Mouse (Mus musculus): ENCODE measurements around the gene Tmem59l. TPM values are rescaled to one million over a fixed set of nuclear protein-coding genes. Genes with fewer than 3 reads are reported as not detected.

The Tmem59l gene
- polyA plus RNA-seq, 1 experiment from 2014 or later: 9.6 TPM

GRCm38 (mm10) chr8:70493692-70494415 lies 6.7 kb upstream of the Tmem59l start:
- ATAC-seq (ENCODE audit: insufficient number of reproducible peaks, low FRiP score, low TSS enrichment, low read depth): no peak
- H3K4me2 ChIP-seq: peak overlapping the region; percentile 89
- H3K27ac ChIP-seq: peak overlapping the region; percentile 57
- no peaks in the 10 kb centered on the region for H3K9me3 ChIP-seq
- peaks cover 75% of the 10 kb centered on the region for H3K4me1 ChIP-seq
- H3K27me3 ChIP-seq: peaks cover 90% of the 10 kb centered on the region
- WGBS: under 1% methylated on average over 46 of the region's 47 CpGs
- H3K9ac ChIP-seq: peak overlapping the region; percentile 44
- H3K4me3 ChIP-seq: peak overlapping the region; percentile 53
- H3K36me3 ChIP-seq: no peaks in the 10 kb centered on the region

- under 1% methylated on average over 70 of the region's 93 CpGs for WGBS
- H3K4me1 ChIP-seq: peaks cover 84% of the 10 kb centered on the region
- H3K4me2 ChIP-seq: peak within 1 kb of the TSS; percentile 89
Observed at GRCm38 (mm10) chr8:70492664-70493640, 5.8 kb upstream of the Tmem59l start, which contains the start of gene Crlf1. Crlf1 (plus strand) TSS chr8:70493158.

DNA sequence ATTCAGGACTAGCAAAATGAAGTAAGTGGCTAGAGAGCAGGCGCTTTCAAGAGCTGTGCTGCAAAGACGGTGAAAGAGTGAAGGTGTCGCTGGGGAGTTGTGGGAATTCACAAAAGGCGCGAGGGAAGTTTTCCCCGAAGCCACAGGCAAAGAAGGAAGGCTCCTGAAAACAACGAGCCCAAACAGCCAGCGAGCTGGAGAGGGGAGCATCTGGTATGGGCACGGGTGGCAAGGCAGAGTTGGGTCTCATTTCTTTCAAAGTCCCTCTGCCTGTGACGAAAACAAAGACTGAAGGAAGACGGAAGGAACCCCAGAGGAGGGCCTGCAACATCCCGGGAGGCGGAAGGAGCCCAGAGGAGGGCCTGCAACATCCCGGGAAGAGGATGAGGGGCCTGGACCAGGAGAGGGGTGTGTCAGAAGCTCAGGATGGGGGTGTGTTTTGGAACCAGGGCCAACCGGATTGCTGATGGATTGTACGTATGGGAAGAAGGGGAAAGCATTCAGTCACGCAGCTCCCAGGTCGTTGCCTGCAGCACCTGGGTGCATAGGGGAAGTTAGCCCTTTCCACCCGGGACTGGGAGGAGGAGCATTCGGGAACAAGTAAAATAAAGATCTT lies 3.8 kb upstream of the Tmem59l start:
- no peak overlapping the region for H3K4me3 ChIP-seq
- H3K27me3 ChIP-seq: peaks cover 95% of the 10 kb centered on the region
- H3K9ac ChIP-seq: no peak overlapping the region
- H3K4me2 ChIP-seq: no peak overlapping the region
- H3K4me1 ChIP-seq: peaks cover 88% of the 10 kb centered on the region
- 9% methylated on average over 20 of the region's 20 CpGs for WGBS
- no peak overlapping the region for H3K27ac ChIP-seq
- H3K36me3 ChIP-seq: no peaks in the 10 kb centered on the region
- H3K9me3 ChIP-seq: no peaks in the 10 kb centered on the region
- ATAC-seq (ENCODE audit: insufficient number of reproducible peaks, low FRiP score, low TSS enrichment, low read depth): no peak

More at GRCm38 (mm10) chr8:70492664-70493640, 5.8 kb upstream of the Tmem59l start, which contains the start of gene Crlf1:
- peak within 1 kb of the TSS; percentile 53 for H3K4me3 ChIP-seq
- H3K27ac ChIP-seq: peak within 1 kb of the TSS; percentile 57
- no peaks in the 10 kb centered on the region for H3K36me3 ChIP-seq
- peaks cover 94% of the 10 kb centered on the region for H3K27me3 ChIP-seq
- peak within 1 kb of the TSS; percentile 44 for H3K9ac ChIP-seq
- no peak for ATAC-seq (ENCODE audit: insufficient number of reproducible peaks, low FRiP score, low TSS enrichment, low read depth)
- H3K9me3 ChIP-seq: no peaks in the 10 kb centered on the region

GRCm38 (mm10) chr8:70490061-70490879 lies 3.1 kb upstream of the Tmem59l start:
- no peaks in the 10 kb centered on the region for H3K9me3 ChIP-seq
- no peak overlapping the region for H3K27ac ChIP-seq
- WGBS: 31% methylated on average over 10 of the region's 10 CpGs
- peak overlapping the region; percentile 64 for H3K4me2 ChIP-seq
- H3K4me1 ChIP-seq: peaks cover 81% of the 10 kb centered on the region
- H3K4me3 ChIP-seq: peak overlapping the region; percentile 34; the same call in 1 of the 2 replicates
- H3K27me3 ChIP-seq: peaks cover 96% of the 10 kb centered on the region
- H3K36me3 ChIP-seq: no peaks in the 10 kb centered on the region
- no peak overlapping the region for H3K9ac ChIP-seq
- no peak for ATAC-seq (ENCODE audit: insufficient number of reproducible peaks, low FRiP score, low TSS enrichment, low read depth)

DNA sequence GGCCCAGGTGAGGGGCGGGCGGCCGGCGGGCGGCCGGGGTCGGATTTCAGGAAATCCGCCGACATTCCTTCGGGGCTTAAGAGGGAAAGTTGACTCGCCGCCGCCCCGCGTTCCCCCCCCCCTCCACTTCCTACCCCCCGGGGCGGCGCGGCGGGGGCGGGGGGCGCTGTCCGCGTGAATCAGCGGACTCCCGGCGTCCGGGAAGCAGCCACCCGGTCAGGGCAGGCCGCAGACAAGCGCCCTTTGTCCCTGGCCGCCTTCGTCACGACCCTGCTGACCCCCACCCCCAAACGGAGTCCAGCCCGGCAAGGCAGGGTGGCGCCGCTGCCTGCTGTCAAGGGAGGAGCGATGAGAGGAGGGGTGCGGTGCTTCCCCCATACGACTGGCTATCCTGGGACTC lies 2.4 kb upstream of the Tmem59l start:
- ATAC-seq (ENCODE audit: insufficient number of reproducible peaks, low FRiP score, low TSS enrichment, low read depth): no peak
- Histone ChIP-seq H3K4me1 (peaks cover 74% of the 10 kb centered on the region), H3K4me2 (peak overlapping the region; percentile 64), H3K36me3 (no peaks in the 10 kb centered on the region), H3K27ac (no peak overlapping the region), H3K9me3 (no peaks in the 10 kb centered on the region), H3K4me3 (peak overlapping the region; percentile 34), H3K27me3 (peaks cover 96% of the 10 kb centered on the region), H3K9ac (0 out of 2 replicates have a peak overlapping the region, but pooled peaks have one; percentile 17)
- WGBS: under 1% methylated on average over 20 of the region's 41 CpGs

- no peaks in the 10 kb centered on the region for H3K36me3 ChIP-seq
- H3K27me3 ChIP-seq: peaks cover 96% of the 10 kb centered on the region
- WGBS: 2% methylated on average over 14 of the region's 14 CpGs
- peak overlapping the region; percentile 64 for H3K4me2 ChIP-seq
- no peaks in the 10 kb centered on the region for H3K9me3 ChIP-seq
- H3K27ac ChIP-seq: no peak overlapping the region
- peaks cover 68% of the 10 kb centered on the region for H3K4me1 ChIP-seq
- peak overlapping the region; percentile 34 for H3K4me3 ChIP-seq
- ATAC-seq (ENCODE audit: insufficient number of reproducible peaks, low FRiP score, low TSS enrichment, low read depth): no peak
- no peak overlapping the region for H3K9ac ChIP-seq
Observed at GRCm38 (mm10) chr8:70488931-70489470, 1.8 kb upstream of the Tmem59l start.

DNA sequence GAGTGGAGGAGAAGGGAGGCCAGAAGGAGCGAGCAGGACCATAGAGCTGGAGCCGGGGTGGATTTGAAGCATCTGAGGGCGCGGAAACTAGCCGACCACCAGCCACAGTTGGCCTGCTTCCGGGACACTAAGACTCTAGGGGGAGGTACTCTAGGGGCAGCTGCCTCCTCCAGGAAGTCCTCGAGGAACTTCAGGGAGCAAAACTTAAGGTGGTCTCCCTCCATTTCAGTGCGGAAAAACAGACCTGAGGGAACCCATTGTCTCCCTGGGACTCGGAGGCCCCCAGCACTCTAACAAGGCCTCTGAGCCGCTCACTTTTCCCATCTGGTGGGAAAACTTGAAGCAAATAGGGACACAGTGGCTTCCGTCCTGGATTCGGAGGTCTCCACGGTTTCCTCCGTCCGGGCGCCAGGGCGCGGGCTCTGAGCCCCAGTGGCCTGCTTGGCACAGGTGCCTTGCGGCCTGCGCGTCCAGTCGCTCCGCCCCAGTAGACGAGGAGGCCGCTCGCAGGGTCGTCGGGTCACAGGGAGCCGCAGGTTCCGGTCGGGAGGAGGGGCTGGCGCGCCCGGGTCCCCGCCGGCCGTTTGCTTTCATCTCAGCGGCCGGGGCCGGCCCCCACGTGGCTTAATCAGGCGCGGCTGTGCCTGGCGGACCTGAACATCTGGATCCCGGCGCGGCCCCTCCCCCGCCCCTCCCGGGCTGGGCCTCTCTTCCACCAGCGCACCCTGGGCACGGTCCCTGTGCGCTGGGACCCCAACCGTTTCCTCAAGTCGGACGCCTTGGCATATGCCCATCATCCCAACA lies 1.0 kb upstream of the Tmem59l start:
- Histone ChIP-seq H3K4me2 (peak overlapping the region; percentile 64), H3K27ac (no peak overlapping the region), H3K9ac (no peak overlapping the region), H3K36me3 (no peaks in the 10 kb centered on the region), H3K9me3 (no peaks in the 10 kb centered on the region), H3K27me3 (peaks cover 89% of the 10 kb centered on the region), H3K4me3 (peak overlapping the region; percentile 30), H3K4me1 (peaks cover 60% of the 10 kb centered on the region)
- 4% methylated on average over 55 of the region's 55 CpGs for WGBS
- 0 out of 2 replicates have a peak, but pooled peaks have one; percentile 16 for ATAC-seq (ENCODE audit: insufficient number of reproducible peaks, low FRiP score, low TSS enrichment, low read depth)

GRCm38 (mm10) chr8:70486191-70486681 lies 922 bp downstream of the Tmem59l start:
- H3K27me3 ChIP-seq: peaks cover 70% of the 10 kb centered on the region
- H3K36me3 ChIP-seq: no peaks in the 10 kb centered on the region
- 56% methylated on average over 7 of the region's 7 CpGs for WGBS
- H3K4me2 ChIP-seq: no peak overlapping the region
- H3K9ac ChIP-seq: no peak overlapping the region
- no peak overlapping the region for H3K27ac ChIP-seq
- H3K4me1 ChIP-seq: peaks cover 40% of the 10 kb centered on the region
- no peaks in the 10 kb centered on the region for H3K9me3 ChIP-seq
- H3K4me3 ChIP-seq: no peak overlapping the region
- ATAC-seq (ENCODE audit: insufficient number of reproducible peaks, low FRiP score, low TSS enrichment, low read depth): 0 out of 2 replicates have a peak, but pooled peaks have one; percentile 17

DNA sequence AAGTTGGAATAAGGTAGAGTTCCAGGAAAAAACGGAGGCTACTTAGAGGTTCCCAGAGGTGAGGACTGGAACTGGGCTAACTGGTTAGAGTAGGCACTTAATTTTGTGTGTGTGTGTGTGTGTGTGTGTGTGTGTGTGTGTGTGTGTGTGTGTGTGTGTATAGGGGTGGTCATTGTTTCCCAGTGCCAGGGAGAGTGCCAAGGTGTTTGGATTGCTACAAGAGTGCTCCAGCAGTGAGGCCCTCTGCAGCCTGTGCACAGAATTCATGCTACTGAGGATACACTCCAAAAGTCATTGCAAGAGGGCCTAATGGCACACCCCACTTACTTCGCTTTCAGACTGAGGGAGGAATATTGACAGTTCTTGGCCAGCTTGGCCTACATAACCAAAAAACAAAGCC lies 4.2 kb downstream of the Tmem59l start:
- Histone ChIP-seq H3K4me2 (no peak overlapping the region), H3K27ac (no peak overlapping the region), H3K36me3 (no peaks in the 10 kb centered on the region), H3K4me3 (no peak overlapping the region), H3K9ac (no peak overlapping the region), H3K27me3 (peaks cover 37% of the 10 kb centered on the region), H3K9me3 (no peaks in the 10 kb centered on the region), H3K4me1 (peaks cover 8% of the 10 kb centered on the region)
- 68% methylated on average over 2 of the region's 2 CpGs for whole genome bisulfite sequencing
- no peak for ATAC-seq (ENCODE audit: insufficient number of reproducible peaks, low FRiP score, low TSS enrichment, low read depth)

GRCm38 (mm10) chr8:70481908-70482307 lies 5.2 kb downstream of the Tmem59l start:
- 84% methylated on average over 3 of the region's 3 CpGs for WGBS
- no peak overlapping the region for H3K9ac ChIP-seq
- H3K27ac ChIP-seq: no peak overlapping the region
- no peak overlapping the region for H3K4me3 ChIP-seq
- no peak for ATAC-seq (ENCODE audit: insufficient number of reproducible peaks, low FRiP score, low TSS enrichment, low read depth)
- no peaks in the 10 kb centered on the region for H3K36me3 ChIP-seq
- H3K9me3 ChIP-seq: no peaks in the 10 kb centered on the region
- peaks cover 30% of the 10 kb centered on the region for H3K27me3 ChIP-seq
- no peak overlapping the region for H3K4me2 ChIP-seq
- peaks cover 10% of the 10 kb centered on the region for H3K4me1 ChIP-seq
